Mouse (Mus musculus) induced T-regulatory cell, adult 2 months (primary cell): ENCODE results near the gene Rgs8.

ENCODE experiments used
- DNase-seq: peaks from one replicate; pipeline ENCODE4 v3.0.0-alpha.2; 2012; ENCODE audit warnings: low read depth

The Rgs8 gene

DNA sequence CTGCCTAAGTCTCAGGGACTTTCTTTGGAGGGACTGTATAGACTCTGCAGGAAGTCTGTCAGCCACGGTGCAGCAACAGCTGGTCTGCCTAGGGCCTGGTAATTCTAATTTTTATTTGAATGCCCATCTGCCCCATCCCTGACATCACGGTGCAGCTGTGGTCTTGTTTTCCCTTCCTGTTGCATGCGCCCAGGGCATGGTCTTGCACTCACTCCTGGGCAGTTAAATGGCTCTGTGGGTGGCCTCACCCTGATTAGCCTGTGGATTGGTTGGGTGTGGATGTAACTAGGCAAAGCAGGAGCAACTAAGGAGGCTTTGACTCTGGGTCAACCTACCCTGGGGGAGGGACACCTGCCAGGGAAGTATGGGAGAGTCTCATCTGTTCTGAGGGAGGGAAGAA lies 52.2 kb downstream of the Rgs8 start:
- DNase-seq, result no peak

DNA sequence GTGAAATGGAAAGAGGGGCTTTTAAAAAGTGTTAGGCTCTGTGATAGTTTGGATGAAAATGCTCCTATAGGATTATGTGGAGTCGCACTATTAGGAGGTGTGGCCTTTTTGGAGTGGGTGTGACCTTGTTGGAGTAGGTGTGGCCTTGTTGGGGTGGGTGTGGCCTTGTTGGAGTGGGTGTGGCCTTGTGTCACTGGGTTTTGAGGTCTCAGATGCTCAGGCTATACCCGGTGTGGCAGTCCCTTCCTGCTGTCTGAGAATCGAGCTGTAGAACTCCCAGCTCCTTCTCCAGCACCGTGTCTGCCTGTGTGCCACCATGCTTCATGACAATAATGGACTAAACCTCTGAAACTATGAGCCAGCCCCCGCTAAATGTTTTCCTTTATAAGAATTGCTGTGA lies 55.8 kb downstream of the Rgs8 start:
- DNase-seq, result no peak

DNA sequence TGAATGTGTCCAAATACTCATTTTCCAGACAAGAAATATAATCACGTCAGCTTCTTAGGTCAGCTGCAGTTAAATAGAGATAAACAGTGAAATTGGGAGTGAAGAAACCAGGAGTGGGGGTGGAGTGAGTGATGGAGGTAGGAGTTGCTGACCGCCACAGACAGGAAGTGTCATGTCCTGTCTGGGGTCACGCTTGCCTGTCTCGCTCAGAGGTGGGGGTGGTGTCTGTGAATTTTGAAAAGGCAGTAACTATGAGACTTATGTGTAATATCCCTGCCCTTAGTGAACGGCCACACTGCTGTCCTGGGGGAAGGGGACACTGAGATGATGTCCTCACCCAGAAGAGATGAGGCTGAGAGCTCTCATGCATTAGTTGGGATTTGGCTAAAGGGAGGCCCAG lies 56.6 kb downstream of the Rgs8 start:
- DNase-seq, result peak; percentile 36

- no peak for DNase-seq
These were observed 58.9 kb downstream of the Rgs8 start for GRCm38 (mm10) chr1:153711544-153712262.

- peak; percentile 36 for DNase-seq
These were observed 59.8 kb downstream of the Rgs8 start for GRCm38 (mm10) chr1:153712633-153713032.

GRCm38 (mm10) chr1:153717990-153718389 lies 65.2 kb downstream of the Rgs8 start:
- DNase-seq, result no peak

GRCm38 (mm10) chr1:153720935-153721334 lies 68.1 kb downstream of the Rgs8 start:
- DNase-seq, result no peak

DNA sequence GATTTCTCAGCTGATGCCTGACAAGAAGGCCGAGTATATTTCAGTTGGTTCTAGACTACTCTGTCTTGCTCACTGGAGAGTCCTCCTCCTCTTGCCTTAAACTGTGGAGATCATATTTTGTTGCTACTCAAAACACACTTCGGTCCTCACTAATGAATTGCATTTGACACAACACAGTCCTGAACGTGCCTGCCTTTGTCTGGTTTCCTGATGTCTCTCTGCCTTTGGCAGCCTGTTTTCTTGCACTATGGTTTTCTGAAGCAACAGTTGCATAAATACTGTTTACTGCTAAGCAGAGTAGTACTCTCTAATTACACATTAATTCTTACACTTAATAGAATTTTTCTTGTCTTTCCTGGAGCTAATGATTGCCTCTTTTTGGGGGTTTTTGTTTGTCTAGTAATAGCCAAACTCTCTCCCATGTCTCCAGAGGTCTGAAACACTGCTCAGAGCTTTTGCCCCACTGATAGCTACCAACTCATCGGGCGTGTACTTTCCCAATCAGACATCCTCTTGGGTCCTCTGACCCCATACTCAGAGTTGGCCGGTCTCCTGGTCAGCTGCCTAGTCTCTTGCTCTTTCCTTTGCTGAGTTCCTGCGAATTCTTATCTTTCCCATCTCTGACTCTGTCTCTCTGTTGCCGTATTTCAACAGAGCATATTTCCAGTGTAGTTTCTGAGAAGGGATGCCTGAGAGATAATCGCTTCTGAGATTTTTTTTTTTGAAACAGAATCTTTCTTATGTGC lies 68.9 kb downstream of the Rgs8 start:
- no peak for DNase-seq

DNA sequence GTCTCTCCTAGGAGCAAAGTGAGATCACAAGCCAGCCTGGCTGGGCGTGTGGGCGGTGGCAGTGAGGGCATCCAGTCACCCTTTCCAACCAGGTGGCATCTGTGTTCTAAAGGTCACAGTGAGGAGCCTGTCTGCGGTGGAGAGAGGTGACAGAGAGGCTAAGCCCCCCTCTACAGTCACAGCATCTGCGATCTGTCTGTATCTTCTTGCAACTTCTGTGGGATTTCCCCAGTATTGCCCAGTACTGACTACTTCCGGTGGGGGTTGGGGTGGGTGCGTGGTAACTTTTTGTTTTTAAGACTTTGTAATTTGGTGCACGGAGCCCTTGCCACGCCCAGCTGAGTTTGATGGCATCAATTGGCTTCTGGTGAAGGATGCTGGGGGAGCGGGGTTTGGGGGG lies 70.6 kb downstream of the Rgs8 start:
- DNase-seq, result peak; percentile 96

DNA sequence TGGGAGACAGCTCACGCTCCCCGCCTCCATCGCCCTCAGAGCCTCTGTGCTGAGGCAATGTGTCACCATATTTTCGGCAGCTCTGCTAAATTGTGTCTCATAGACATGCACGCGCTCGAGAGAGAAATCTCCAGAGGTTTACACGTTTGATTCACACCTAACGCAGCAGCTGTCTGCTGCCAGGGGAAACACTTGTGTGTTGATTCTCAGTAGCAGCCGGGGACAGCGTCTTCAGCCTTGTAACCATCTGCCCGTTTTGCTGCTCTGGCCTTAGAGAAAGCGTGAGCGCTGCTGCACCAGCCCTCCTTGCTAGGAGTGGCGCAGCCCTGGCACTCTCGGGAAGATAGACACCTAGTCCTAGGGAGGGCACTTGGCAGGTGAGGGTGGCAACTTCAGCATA lies 73.8 kb downstream of the Rgs8 start:
- DNase-seq, result no peak

GRCm38 (mm10) chr1:153729806-153730205 lies 77.0 kb downstream of the Rgs8 start:
- no peak for DNase-seq

- DNase-seq, result no peak
These were observed 77.8 kb downstream of the Rgs8 start for GRCm38 (mm10) chr1:153730671-153731070.

GRCm38 (mm10) chr1:153733181-153733580 lies 80.4 kb downstream of the Rgs8 start:
- no peak for DNase-seq

DNA sequence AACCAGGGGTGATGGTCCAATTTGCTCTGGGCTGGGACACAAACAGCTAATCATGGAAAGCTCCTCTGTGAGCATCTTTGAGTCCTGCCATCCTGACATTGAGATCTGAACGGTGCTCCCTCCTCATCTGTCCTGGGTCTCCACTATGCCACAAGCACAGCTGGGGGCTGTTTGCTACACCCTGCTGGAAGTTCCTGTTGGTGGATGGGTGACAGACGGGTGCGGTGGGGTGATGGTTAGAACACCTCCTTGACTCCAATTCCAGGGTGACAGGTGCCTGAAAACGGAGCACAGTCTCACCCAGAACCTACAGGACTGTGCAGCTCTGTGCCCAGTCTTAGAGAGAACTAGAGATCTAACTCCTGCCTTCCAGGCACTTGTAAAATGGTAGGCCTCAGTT lies 82.0 kb downstream of the Rgs8 start:
- no peak for DNase-seq

DNA sequence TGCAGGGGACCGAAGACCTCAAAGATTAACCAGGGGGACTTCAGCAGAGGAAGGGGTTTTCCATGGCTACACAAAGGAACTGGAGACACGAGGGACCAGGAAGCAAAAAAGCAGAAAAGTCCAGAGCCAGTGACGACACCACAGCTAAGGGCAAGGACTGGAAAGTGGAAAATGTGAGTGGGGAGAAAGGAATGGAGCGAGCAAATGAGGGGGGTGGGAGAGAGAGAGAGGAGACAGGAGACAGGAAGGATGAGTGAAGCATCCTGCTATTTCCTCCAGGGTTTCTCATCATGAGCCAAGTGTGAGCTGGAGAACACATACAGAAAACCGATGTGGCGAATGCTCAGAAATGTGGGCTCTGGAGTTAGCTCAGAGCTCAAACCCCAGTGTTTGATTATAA lies 83.3 kb downstream of the Rgs8 start:
- DNase-seq, result no peak

- no peak for DNase-seq
These were observed 84.6 kb downstream of the Rgs8 start for GRCm38 (mm10) chr1:153737101-153738085.

GRCm38 (mm10) chr1:153739437-153740015 lies 86.7 kb downstream of the Rgs8 start:
- DNase-seq, result no peak

GRCm38 (mm10) chr1:153740145-153740544 lies 87.3 kb downstream of the Rgs8 start, which contains the start of gene Rgs16:
Rgs16 (plus strand) TSS chr1:153740349.
- DNase-seq, result peak; percentile 89

- DNase-seq, result peak; percentile 42
These were observed 88.1 kb downstream of the Rgs8 start for GRCm38 (mm10) chr1:153740775-153741400.

GRCm38 (mm10) chr1:153741551-153742316 lies 88.9 kb downstream of the Rgs8 start:
- DNase-seq, result peak; percentile 20
